Mouse (Mus musculus) forebrain, postnatal 0 days (tissue): ENCODE measurements around the gene Gm3285. TPM values are rescaled to one million over a fixed set of nuclear protein-coding genes. Genes with fewer than 3 reads are reported as not detected.

Experiments
- ATAC-seq: fragments of 200-750 bp; cut with Nextera tagmentation; 2 replicates; pipeline ENCODE4 v1.8.0; 2017; ENCODE audit warnings: mild to moderate bottlenecking, moderate library complexity
- DNase-seq: peaks from one replicate; pipeline ENCODE4 v3.0.0-alpha.2; 2015
- H3K27ac ChIP-seq: fragments of 300-500 bp; sonication (generic); 2 replicates; pipeline ENCODE4 v1.5.1; 2014; ENCODE audit warnings: low read depth, mild to moderate bottlenecking, antibody characterized with exemption, low read length, moderate library complexity, mixed read lengths
- H3K27me3 ChIP-seq: fragments of 300-500 bp; sonication (generic); 2 replicates; pipeline ENCODE4 v1.6.1; 2014; ENCODE audit warnings: mild to moderate bottlenecking, low read length, mixed read lengths; ENCODE audit not compliant: insufficient read depth
- H3K36me3 ChIP-seq: fragments of 300-500 bp; sonication (generic); 2 replicates; pipeline ENCODE4 v1.6.1; 2014; ENCODE audit warnings: mild to moderate bottlenecking, moderate library complexity; ENCODE audit not compliant: insufficient read depth
- H3K4me1 ChIP-seq: fragments of 300-500 bp; sonication (generic); 2 replicates; pipeline ENCODE4 v1.6.1; 2014; ENCODE audit warnings: antibody characterized with exemption; ENCODE audit not compliant: insufficient read depth
- H3K4me2 ChIP-seq: fragments of 300-500 bp; sonication (generic); 2 replicates; pipeline ENCODE4 v1.6.1; 2014; ENCODE audit warnings: low read depth, mild to moderate bottlenecking, moderate library complexity
- H3K4me3 ChIP-seq: fragments of 300-500 bp; sonication (generic); 2 replicates; pipeline ENCODE4 v1.5.1; 2014; ENCODE audit warnings: low read depth, low read length, mixed read lengths
- H3K9ac ChIP-seq: fragments of 300-500 bp; sonication (generic); 2 replicates; pipeline ENCODE4 v1.6.1; 2014; ENCODE audit warnings: mild to moderate bottlenecking
- H3K9me3 ChIP-seq: fragments of 300-500 bp; sonication (generic); 2 replicates; pipeline ENCODE4 v1.6.1; 2016; ENCODE audit warnings: low read length
- CTCF ChIP-seq: sonication (generic); IDR thresholded peaks from 2 replicates; pipeline ENCODE4 v1.5.1; 2016; ENCODE audit warnings: antibody characterized with exemption, control low read depth, low read depth
- WGBS: fragments of 180-500 bp; shearing (Covaris S2); extraction: QIAGEN DNeasy Blood & Tissue Kit; methylation state at CpG from one replicate; pipeline ENCODE4 v1.1.7; 2014; 5-methylcytosine and 5-hydroxymethylcytosine counted together
- polyA plus RNA-seq: library from polyadenylated mRNA; unstranded; fragments of >200 nt; fragmentation: Nextera tagmentation; extraction: Ambion mirVana; gene quantifications from 2 replicates; pipeline ENCODE4 v1.2.1, GENCODE M21; 2015
- total RNA-seq: library from RNA; depleted of rRNA; stranded (reverse); fragments of >200 nt; gene quantifications from 2 replicates; pipeline ENCODE4 v1.2.3, GENCODE M21; 2014

Gm3285 gene
- total and polyA plus RNA-seq, 2 experiments from 2014 or later = 0.48 TPM; not detected in 1

DNA sequence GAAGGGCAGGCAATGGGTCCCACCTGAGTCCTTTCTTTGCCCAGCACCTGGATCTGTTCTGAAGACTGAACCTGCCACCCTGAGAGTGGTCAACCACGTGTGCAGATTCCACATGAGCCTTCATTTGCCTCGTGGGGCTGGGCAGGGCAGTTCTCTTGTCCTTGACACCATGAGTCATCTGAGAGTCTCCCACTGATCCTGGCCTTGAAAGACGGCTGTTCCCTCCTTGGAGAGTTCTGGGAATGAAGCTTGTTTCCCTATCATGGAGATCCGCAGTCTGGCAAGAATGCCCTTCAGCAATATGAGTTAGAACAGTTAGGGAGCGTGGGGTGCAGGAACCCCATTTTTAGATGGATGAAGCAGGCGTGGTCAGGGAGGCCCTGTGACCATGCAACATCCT, 22.8 kb upstream of the Gm3285 start:
- no peak for TF ChIP-seq CTCF
- Histone ChIP-seq H3K4me1 (no peaks in the 10 kb centered on the region), H3K9me3 (0 out of 2 replicates have a peak, but pooled peaks cover 3% of the 10 kb centered on the region), H3K4me2 (no peak overlapping the region), H3K36me3 (no peaks in the 10 kb centered on the region), H3K27ac (no peak overlapping the region), H3K4me3 (no peak overlapping the region), H3K9ac (no peak overlapping the region), H3K27me3 (no peaks in the 10 kb centered on the region)
- WGBS = 76% methylated on average over 6 of the region's 6 CpGs
- ATAC-seq (no peak), DNase-seq (no peak)

- Histone ChIP-seq H3K27ac (no peak within 1 kb of the TSS), H3K9me3 (0 out of 2 replicates have a peak, but pooled peaks cover 3% of the 10 kb centered on the region), H3K4me2 (no peak within 1 kb of the TSS), H3K36me3 (no peaks in the 10 kb centered on the region), H3K4me1 (no peaks in the 10 kb centered on the region), H3K27me3 (no peaks in the 10 kb centered on the region), H3K4me3 (no peak within 1 kb of the TSS), H3K9ac (no peak within 1 kb of the TSS)
- no peak for ATAC-seq
- TF ChIP-seq CTCF = no peak
- no peak for DNase-seq
- 54% methylated on average over 3 of the region's 3 CpGs for WGBS
These were observed 15.3 kb upstream of the Gm3285 start, which contains the start of gene Gm36176 for GRCm38 (mm10) chr10:77846503-77846902. Gene Gm36176, plus strand, starts transcription at chr10:77846803.

- no peak overlapping the region for H3K27ac ChIP-seq
- H3K36me3 ChIP-seq = no peaks in the 10 kb centered on the region
- DNase-seq = no peak
- 12% methylated on average over 2 of the region's 2 CpGs for WGBS
- no peak for ATAC-seq
- no peak overlapping the region for H3K9ac ChIP-seq
- H3K4me1 ChIP-seq = no peaks in the 10 kb centered on the region
- H3K9me3 ChIP-seq = 0 out of 2 replicates have a peak, but pooled peaks cover 3% of the 10 kb centered on the region
- no peaks in the 10 kb centered on the region for H3K27me3 ChIP-seq
- no peak overlapping the region for H3K4me2 ChIP-seq
- no peak for TF ChIP-seq CTCF
- no peak overlapping the region for H3K4me3 ChIP-seq
These were observed 14.8 kb upstream of the Gm3285 start for GRCm38 (mm10) chr10:77846961-77847360.

- no peak overlapping the region for H3K9ac ChIP-seq
- no peak overlapping the region for H3K4me3 ChIP-seq
- H3K9me3 ChIP-seq = 0 out of 2 replicates have a peak, but pooled peaks cover 3% of the 10 kb centered on the region
- H3K27ac ChIP-seq = no peak overlapping the region
- DNase-seq (no peak), ATAC-seq (no peak)
- H3K27me3 ChIP-seq = no peaks in the 10 kb centered on the region
- H3K36me3 ChIP-seq = no peaks in the 10 kb centered on the region
- WGBS = 91% methylated on average over 2 of the region's 2 CpGs
- H3K4me2 ChIP-seq = no peak overlapping the region
- no peak for TF ChIP-seq CTCF
- H3K4me1 ChIP-seq = no peaks in the 10 kb centered on the region
These were observed 14.2 kb upstream of the Gm3285 start for GRCm38 (mm10) chr10:77847538-77847937.

DNA sequence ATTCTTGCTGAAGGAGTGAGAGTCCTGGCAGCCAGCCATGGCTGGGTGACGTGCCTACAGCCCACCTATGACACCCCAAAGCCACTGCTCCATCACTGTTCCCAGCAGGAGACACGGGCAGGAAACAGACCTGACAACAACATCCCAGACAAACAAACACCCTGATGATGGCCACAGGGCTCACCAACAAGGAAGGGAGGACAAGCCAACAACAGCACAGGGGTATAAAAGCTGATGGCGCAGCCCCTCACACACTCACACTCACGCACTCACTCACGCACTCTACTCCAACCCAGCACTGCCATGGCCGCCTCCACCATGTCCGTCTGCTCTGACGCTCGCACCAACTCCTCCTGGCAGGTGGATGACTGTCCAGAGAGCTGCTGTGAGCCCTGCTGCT, 9.2 kb upstream of the Gm3285 start, which contains the start of gene Gm10318:
TSS of gene Gm10318 (plus strand) at position 301 of the 400 bp plus-strand sequence.
- WGBS = 57% methylated on average over 9 of the region's 9 CpGs
- Histone ChIP-seq H3K9me3 (no peaks in the 10 kb centered on the region), H3K4me1 (no peaks in the 10 kb centered on the region), H3K4me3 (no peak within 1 kb of the TSS), H3K9ac (no peak within 1 kb of the TSS), H3K27me3 (no peaks in the 10 kb centered on the region), H3K27ac (no peak within 1 kb of the TSS), H3K36me3 (no peaks in the 10 kb centered on the region), H3K4me2 (no peak within 1 kb of the TSS)
- ATAC-seq (no peak), DNase-seq (no peak)
- no peak for TF ChIP-seq CTCF

DNA sequence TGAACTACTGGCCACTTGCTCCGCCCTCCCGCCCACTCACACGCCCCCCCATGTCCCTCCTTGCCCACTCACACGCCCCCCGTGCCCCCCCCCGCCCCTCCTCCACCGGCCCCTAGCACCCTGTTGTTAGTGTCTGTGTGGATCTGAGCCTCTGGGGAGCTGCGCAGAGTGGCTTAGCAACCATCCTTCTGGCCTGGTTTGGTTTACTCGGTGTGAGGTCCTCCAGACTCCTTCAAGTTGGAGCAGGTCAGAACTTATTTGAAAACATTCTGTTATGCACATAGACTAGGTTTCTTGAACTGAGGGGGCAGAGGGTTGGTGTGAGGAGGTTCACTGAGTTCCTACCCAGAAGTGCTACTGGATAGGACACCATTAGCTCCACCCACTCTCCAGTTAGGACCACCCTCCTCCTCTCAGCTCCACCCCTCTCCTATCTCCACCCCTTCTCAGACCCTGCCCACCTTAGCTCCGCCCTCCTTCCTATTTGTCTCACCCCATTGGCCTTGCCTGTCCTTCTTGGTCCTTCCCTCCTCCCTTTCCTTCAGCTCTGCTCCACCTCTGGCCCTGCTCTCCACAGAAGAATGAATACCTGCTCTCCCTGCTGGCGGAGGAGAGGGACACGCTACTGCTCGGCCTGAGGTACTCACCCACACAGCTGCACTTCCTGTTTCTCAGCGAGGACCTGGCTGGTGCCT, 2.4 kb downstream of the Gm3285 start:
- peak overlapping the region; percentile 10; the same call in 1 of the 2 replicates for H3K4me2 ChIP-seq
- no peaks in the 10 kb centered on the region for H3K36me3 ChIP-seq
- no peak for TF ChIP-seq CTCF
- H3K27me3 ChIP-seq = no peaks in the 10 kb centered on the region
- no peaks in the 10 kb centered on the region for H3K4me1 ChIP-seq
- ATAC-seq = peak; percentile 69
- no peak overlapping the region for H3K27ac ChIP-seq
- no peak overlapping the region for H3K9ac ChIP-seq
- H3K9me3 ChIP-seq = no peaks in the 10 kb centered on the region
- no peak overlapping the region; the same call in 1 of the 2 replicates for H3K4me3 ChIP-seq
- DNase-seq = no peak
- 48% methylated on average over 13 of the region's 14 CpGs for WGBS

- Histone ChIP-seq H3K9ac (no peak overlapping the region), H3K9me3 (no peaks in the 10 kb centered on the region), H3K4me1 (no peaks in the 10 kb centered on the region), H3K27me3 (no peaks in the 10 kb centered on the region), H3K4me2 (peak overlapping the region; percentile 10; the same call in 1 of the 2 replicates), H3K27ac (no peak overlapping the region), H3K4me3 (no peak overlapping the region; the same call in 1 of the 2 replicates), H3K36me3 (no peaks in the 10 kb centered on the region)
- no peak for DNase-seq
- no peak for TF ChIP-seq CTCF
- no peak for ATAC-seq
- 33% methylated on average over 11 of the region's 11 CpGs for WGBS
These were observed 3.0 kb downstream of the Gm3285 start for GRCm38 (mm10) chr10:77864762-77865143.
